8 mouse cellular contexts compared by ENCODE assay signal in the genomic region with DNA sequence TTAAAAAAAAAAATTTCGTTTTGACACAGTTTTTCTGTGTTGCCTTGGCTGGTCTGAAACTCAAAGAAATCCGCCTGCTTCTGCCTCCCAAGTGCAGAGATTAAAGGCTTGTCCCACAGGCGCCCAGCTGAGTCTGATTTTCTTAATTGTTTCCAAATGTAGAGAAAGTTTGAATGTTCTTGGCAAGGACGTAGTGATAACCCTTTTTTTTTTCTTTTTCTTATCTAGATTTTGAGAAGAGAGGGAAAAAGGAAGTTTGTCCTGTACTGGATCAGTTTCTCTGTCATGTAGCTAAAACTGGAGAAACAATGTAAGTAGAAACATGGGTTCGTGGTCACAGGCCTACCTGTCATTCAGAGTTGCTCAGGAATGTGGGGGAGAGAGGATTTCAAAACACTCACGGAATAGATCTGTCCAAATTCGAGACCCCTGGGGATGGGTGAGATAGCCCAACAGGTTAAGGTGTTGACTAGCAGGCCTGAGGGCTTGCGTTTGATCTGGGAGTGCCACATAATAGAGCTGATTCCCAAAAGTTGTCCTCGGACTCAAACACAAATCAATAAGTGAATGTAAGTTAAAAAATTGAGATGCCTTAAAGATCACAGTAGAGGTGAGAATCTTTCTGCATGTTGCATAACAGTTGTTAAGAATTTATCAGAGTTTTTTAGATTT. TPM values are rescaled to one million over a fixed set of nuclear protein-coding genes. Genes with fewer than 3 reads are reported as not detected.
DNase-seq lines count a peak whose midpoint lies in the region; ATAC-seq and TF ChIP-seq lines count a peak whose summit lies in the region.

No protein-coding gene starts in this region.

- ATAC-seq in forebrain, embryonic 15.5 days (replicated peaks), result no peak
- ATAC-seq in liver, embryonic 15.5 days (ENCODE audit: insufficient read depth), result no peak
- no peak for ATAC-seq in monocyte, adult 5-6 weeks (replicated peaks; ENCODE audit: insufficient number of reproducible peaks, low FRiP score, low TSS enrichment, poor library complexity, severe bottlenecking)

- peak overlapping the region; percentile 41 for H3K4me2 ChIP-seq in forebrain, embryonic 15.5 days (replicated peaks)
- H3K4me2 ChIP-seq in liver, embryonic 15.5 days, result peak overlapping the region; percentile 72

- peak overlapping the region; percentile 73 for H3K9ac ChIP-seq in forebrain, embryonic 15.5 days (replicated peaks)
- peak overlapping the region; percentile 88 for H3K9ac ChIP-seq in liver, embryonic 15.5 days

- H3K4me3 ChIP-seq in E14TG2a.4 (replicated peaks; ENCODE audit: low read length), result peak overlapping the region; percentile 88
- H3K4me3 ChIP-seq in forebrain, embryonic 15.5 days, result peak overlapping the region; percentile 92
- H3K4me3 ChIP-seq in liver, embryonic 15.5 days (replicated peaks), result peak overlapping the region; percentile 92

- no peaks in the 10 kb centered on the region for H3K9me3 ChIP-seq in E14TG2a.4 (ENCODE audit: low read length)
- no peaks in the 10 kb centered on the region for H3K9me3 ChIP-seq in forebrain, embryonic 15.5 days
- H3K9me3 ChIP-seq in liver, embryonic 15.5 days (replicated peaks), result no peaks in the 10 kb centered on the region

- TF ChIP-seq CTCF in E14TG2a.4 (conservative IDR thresholded peaks at IDR 0.05; ENCODE audit: low read length), result no peak

- H3K36me3 ChIP-seq in E14TG2a.4 (ENCODE audit: insufficient read depth, low read length), result peaks cover 50% of the 10 kb centered on the region
- H3K36me3 ChIP-seq in forebrain, embryonic 15.5 days, result peaks cover 35% of the 10 kb centered on the region
- peaks cover 42% of the 10 kb centered on the region for H3K36me3 ChIP-seq in liver, embryonic 15.5 days (replicated peaks)

- WGBS in forebrain, embryonic 15.5 days, result 32% methylated on average over 9 of the region's 9 CpGs
- WGBS in liver, embryonic 15.5 days (ENCODE audit: insufficient replicate concordance), result 23% methylated on average over 9 of the region's 9 CpGs

- peak; percentile 18 for DNase-seq in cerebellum, adult 9-11 months
- DNase-seq in cerebellum, adult 11 months, result no peak
- DNase-seq in thymus, postnatal 25 days, result no peak
- DNase-seq in layer of hippocampus, adult 9-10 months (ENCODE audit: low spot score), result no peak

- H3K4me1 ChIP-seq in E14TG2a.4 (replicated peaks; ENCODE audit: low read depth, low read length), result peaks cover 43% of the 10 kb centered on the region
- peaks cover 37% of the 10 kb centered on the region for H3K4me1 ChIP-seq in forebrain, embryonic 15.5 days
- peaks cover 30% of the 10 kb centered on the region for H3K4me1 ChIP-seq in liver, embryonic 15.5 days (replicated peaks)

- H3K27me3 ChIP-seq in E14TG2a.4 (ENCODE audit: insufficient read depth, low read length), result peaks cover 8% of the 10 kb centered on the region; the same call in 1 of the 2 replicates
- H3K27me3 ChIP-seq in forebrain, embryonic 15.5 days, result no peaks in the 10 kb centered on the region
- no peaks in the 10 kb centered on the region for H3K27me3 ChIP-seq in liver, embryonic 15.5 days

- peak overlapping the region; percentile 94; the same call in 1 of the 2 replicates for H3K27ac ChIP-seq in forebrain, embryonic 15.5 days (replicated peaks)
- H3K27ac ChIP-seq in liver, embryonic 15.5 days (replicated peaks), result 0 out of 2 replicates have a peak overlapping the region, but pooled peaks have one; percentile 83

RNA-seq across cellular contexts. Expression of gene Ppp4r2, which starts 1.2 kb away (rescaled TPM):
- 24.1 and 25.0 TPM in 2 replicates for polyA plus RNA-seq in forebrain, embryonic 15.5 days (2015; fragmentation: Nextera tagmentation; extraction: Ambion mirVana)
- 8.0 and 8.1 TPM in 2 replicates for polyA plus RNA-seq in liver, embryonic 15.5 days (2015; fragmentation: Nextera tagmentation; extraction: Ambion mirVana)
- total RNA-seq in monocyte, adult 5-6 weeks (2017), result 121 to 148 TPM (median 146 TPM) in 3 replicates
